Mouse (Mus musculus): ENCODE data around the gene Ptprr. TPM values are rescaled to one million over a fixed set of nuclear protein-coding genes. Genes with fewer than 3 reads are reported as not detected.
A peak's percentile ranks its signal among the peaks of the same experiment; 100 is the strongest.

Ptprr gene
- polyA plus RNA-seq, 1 experiment from 2014 or later: 0.21 TPM

- DNase-seq: no peak
- Histone ChIP-seq H3K36me3 (ENCODE audit: insufficient read depth) (no peaks in the 10 kb centered on the region), H3K27me3 (ENCODE audit: insufficient read depth, low read length) (peaks cover 7% of the 10 kb centered on the region; the same call in 1 of the 2 replicates), H3K9ac (no peak overlapping the region), H3K4me1 (ENCODE audit: insufficient read depth) (no peaks in the 10 kb centered on the region), H3K9me3 (ENCODE audit: low read depth, low read length) (no peaks in the 10 kb centered on the region), H3K4me2 (peak overlapping the region; percentile 62), H3K27ac (ENCODE audit: low read depth) (no peak overlapping the region), H3K4me3 (ENCODE audit: low read depth, low read length) (peak overlapping the region; percentile 27; the same call in 1 of the 2 replicates)
- 2% methylated on average over 17 of the region's 17 CpGs for WGBS
- no peak for TF ChIP-seq CTCF (IDR thresholded peaks at IDR 0.05; ENCODE audit: low read depth)
- ATAC-seq (ENCODE audit: insufficient read depth): peak; percentile 59; the same call in 1 of the 2 replicates
Observed at GRCm38 (mm10) chr10:116018480-116018891, 473 bp downstream of the Ptprr start.

GRCm38 (mm10) chr10:116019086-116019860 lies 1.3 kb downstream of the Ptprr start:
- ATAC-seq (ENCODE audit: insufficient read depth) (peak; percentile 32; the same call in 1 of the 2 replicates), DNase-seq (peak; percentile 82)
- H3K9me3 ChIP-seq (ENCODE audit: low read depth, low read length): no peaks in the 10 kb centered on the region
- H3K27ac ChIP-seq (ENCODE audit: low read depth): no peak overlapping the region
- no peaks in the 10 kb centered on the region for H3K36me3 ChIP-seq (ENCODE audit: insufficient read depth)
- H3K9ac ChIP-seq: no peak overlapping the region
- H3K4me2 ChIP-seq: peak overlapping the region; percentile 62; the same call in 1 of the 2 replicates
- H3K4me1 ChIP-seq (ENCODE audit: insufficient read depth): no peaks in the 10 kb centered on the region
- no peak overlapping the region for H3K4me3 ChIP-seq (ENCODE audit: low read depth, low read length)
- 9% methylated on average over 20 of the region's 20 CpGs for WGBS
- H3K27me3 ChIP-seq (ENCODE audit: insufficient read depth, low read length): peaks cover 7% of the 10 kb centered on the region; the same call in 1 of the 2 replicates
- no peak for TF ChIP-seq CTCF (IDR thresholded peaks at IDR 0.05; ENCODE audit: low read depth)

- H3K9ac ChIP-seq: no peak overlapping the region
- TF ChIP-seq CTCF (IDR thresholded peaks at IDR 0.05; ENCODE audit: low read depth): no peak
- H3K27me3 ChIP-seq (ENCODE audit: insufficient read depth, low read length): peaks cover 7% of the 10 kb centered on the region; the same call in 1 of the 2 replicates
- no peak for ATAC-seq (ENCODE audit: insufficient read depth)
- no peak for DNase-seq
- WGBS: 68% methylated on average over 3 of the region's 3 CpGs
- no peak overlapping the region for H3K4me3 ChIP-seq (ENCODE audit: low read depth, low read length)
- no peaks in the 10 kb centered on the region for H3K9me3 ChIP-seq (ENCODE audit: low read depth, low read length)
- H3K27ac ChIP-seq (ENCODE audit: low read depth): no peak overlapping the region
- H3K36me3 ChIP-seq (ENCODE audit: insufficient read depth): no peaks in the 10 kb centered on the region
- H3K4me1 ChIP-seq (ENCODE audit: insufficient read depth): no peaks in the 10 kb centered on the region
- H3K4me2 ChIP-seq: no peak overlapping the region
Observed at GRCm38 (mm10) chr10:116021081-116021480, 3.1 kb downstream of the Ptprr start.

GRCm38 (mm10) chr10:116038150-116038549 lies 20.1 kb downstream of the Ptprr start:
- Histone ChIP-seq H3K27me3 (ENCODE audit: insufficient read depth, low read length) (no peaks in the 10 kb centered on the region), H3K9ac (no peak overlapping the region), H3K36me3 (ENCODE audit: insufficient read depth) (no peaks in the 10 kb centered on the region), H3K9me3 (ENCODE audit: low read depth, low read length) (no peaks in the 10 kb centered on the region), H3K4me3 (ENCODE audit: low read depth, low read length) (no peak overlapping the region), H3K27ac (ENCODE audit: low read depth) (no peak overlapping the region), H3K4me1 (ENCODE audit: insufficient read depth) (no peaks in the 10 kb centered on the region), H3K4me2 (no peak overlapping the region)
- DNase-seq (no peak), ATAC-seq (ENCODE audit: insufficient read depth) (no peak)
- TF ChIP-seq CTCF (IDR thresholded peaks at IDR 0.05; ENCODE audit: low read depth): no peak
- 63% methylated on average over 1 of the region's 1 CpGs for WGBS

GRCm38 (mm10) chr10:116075954-116076353 lies 57.9 kb downstream of the Ptprr start:
- H3K9me3 ChIP-seq (ENCODE audit: low read depth, low read length): no peaks in the 10 kb centered on the region
- H3K27ac ChIP-seq (ENCODE audit: low read depth): no peak overlapping the region
- WGBS: 71% methylated on average over 5 of the region's 5 CpGs
- no peak for DNase-seq
- H3K36me3 ChIP-seq (ENCODE audit: insufficient read depth): no peaks in the 10 kb centered on the region
- H3K9ac ChIP-seq: no peak overlapping the region
- H3K27me3 ChIP-seq (ENCODE audit: insufficient read depth, low read length): no peaks in the 10 kb centered on the region
- no peaks in the 10 kb centered on the region for H3K4me1 ChIP-seq (ENCODE audit: insufficient read depth)
- no peak for TF ChIP-seq CTCF (IDR thresholded peaks at IDR 0.05; ENCODE audit: low read depth)
- ATAC-seq (ENCODE audit: insufficient read depth): no peak
- no peak overlapping the region for H3K4me2 ChIP-seq
- H3K4me3 ChIP-seq (ENCODE audit: low read depth, low read length): no peak overlapping the region

GRCm38 (mm10) chr10:116078636-116079035 lies 60.6 kb downstream of the Ptprr start:
- no peak overlapping the region for H3K9ac ChIP-seq
- no peaks in the 10 kb centered on the region for H3K9me3 ChIP-seq (ENCODE audit: low read depth, low read length)
- H3K4me2 ChIP-seq: no peak overlapping the region
- DNase-seq (no peak), ATAC-seq (ENCODE audit: insufficient read depth) (no peak)
- WGBS: 58% methylated on average over 5 of the region's 5 CpGs
- no peaks in the 10 kb centered on the region for H3K27me3 ChIP-seq (ENCODE audit: insufficient read depth, low read length)
- H3K4me1 ChIP-seq (ENCODE audit: insufficient read depth): no peaks in the 10 kb centered on the region
- TF ChIP-seq CTCF (IDR thresholded peaks at IDR 0.05; ENCODE audit: low read depth): no peak
- H3K27ac ChIP-seq (ENCODE audit: low read depth): no peak overlapping the region
- no peaks in the 10 kb centered on the region for H3K36me3 ChIP-seq (ENCODE audit: insufficient read depth)
- no peak overlapping the region for H3K4me3 ChIP-seq (ENCODE audit: low read depth, low read length)

- no peak for ATAC-seq (ENCODE audit: insufficient read depth)
- no peak overlapping the region for H3K4me2 ChIP-seq
- DNase-seq: no peak
- no peaks in the 10 kb centered on the region for H3K9me3 ChIP-seq (ENCODE audit: low read depth, low read length)
- H3K27me3 ChIP-seq (ENCODE audit: insufficient read depth, low read length): no peaks in the 10 kb centered on the region
- no peak overlapping the region for H3K9ac ChIP-seq
- no peaks in the 10 kb centered on the region for H3K36me3 ChIP-seq (ENCODE audit: insufficient read depth)
- no peak overlapping the region for H3K4me3 ChIP-seq (ENCODE audit: low read depth, low read length)
- no peak for TF ChIP-seq CTCF (IDR thresholded peaks at IDR 0.05; ENCODE audit: low read depth)
- WGBS: 38% methylated on average over 7 of the region's 7 CpGs
- H3K27ac ChIP-seq (ENCODE audit: low read depth): no peak overlapping the region
- H3K4me1 ChIP-seq (ENCODE audit: insufficient read depth): no peaks in the 10 kb centered on the region
Observed at GRCm38 (mm10) chr10:116079396-116079795, 61.4 kb downstream of the Ptprr start.

All from lung, embryonic 14.5 days (tissue).